Mouse (Mus musculus): ENCODE measurements around the gene Ap1b1.

- peak; percentile 45 for TF ChIP-seq CTCF (IDR thresholded peaks at IDR 0.05; ENCODE audit: low read depth)
- no peak for TF ChIP-seq EP300 (IDR thresholded peaks at IDR 0.05; ENCODE audit: low read depth)
These were observed 39.4 kb upstream of the Ap1b1 start for GRCm38 (mm10) chr11:4946947-4947812.

All from liver, postnatal 0 days (tissue).